Mouse (Mus musculus) intestine, embryonic 16.5 days (tissue): ENCODE measurements around the gene Btbd19. TPM values are rescaled to one million over a fixed set of nuclear protein-coding genes. Genes with fewer than 3 reads are reported as not detected.
A peak's percentile ranks its signal among the peaks of the same experiment; 100 is the strongest.

Experiments used
- ATAC-seq: fragments of 200-750 bp; cut with Nextera tagmentation; 2 replicates; pipeline ENCODE4 v1.8.0; 2017; ENCODE audit warnings: moderate TSS enrichment, moderate library complexity
- H3K27ac ChIP-seq: fragments of 300-500 bp; sonication (generic); 2 replicates; pipeline ENCODE4 v1.5.1; 2014; ENCODE audit warnings: mild to moderate bottlenecking, low read length
- H3K27me3 ChIP-seq: fragments of 300-500 bp; sonication (generic); replicated peaks from 2 replicates; pipeline ENCODE4 v1.6.1; 2014; ENCODE audit warnings: low read length, control low read depth, mixed read lengths; ENCODE audit not compliant: control insufficient read depth, insufficient read depth
- H3K36me3 ChIP-seq: fragments of 300-500 bp; sonication (generic); 2 replicates; pipeline ENCODE4 v1.6.1; 2014; ENCODE audit warnings: low read length, control low read depth; ENCODE audit not compliant: control insufficient read depth, insufficient read depth
- H3K4me1 ChIP-seq: fragments of 300-500 bp; sonication (generic); 2 replicates; pipeline ENCODE4 v1.6.1; 2014; ENCODE audit warnings: low read length, control low read depth, mixed read lengths; ENCODE audit not compliant: control insufficient read depth, insufficient read depth
- H3K4me2 ChIP-seq: fragments of 300-500 bp; sonication (generic); 2 replicates; pipeline ENCODE4 v1.6.1; 2014; ENCODE audit warnings: low read depth, low read length, control low read depth
- H3K4me3 ChIP-seq: fragments of 300-500 bp; sonication (generic); 2 replicates; pipeline ENCODE4 v1.5.1; 2014; ENCODE audit warnings: mild to moderate bottlenecking, low read length
- H3K9ac ChIP-seq: fragments of 300-500 bp; sonication (generic); 2 replicates; pipeline ENCODE4 v1.6.1; 2014; ENCODE audit warnings: low read depth, low read length
- H3K9me3 ChIP-seq: fragments of 300-500 bp; sonication (generic); 2 replicates; pipeline ENCODE4 v1.6.1; 2016; ENCODE audit warnings: low read length, control low read depth; ENCODE audit not compliant: control insufficient read depth
- WGBS: fragments of 180-500 bp; shearing (Covaris S2); extraction: QIAGEN DNeasy Blood & Tissue Kit; methylation state at CpG from one replicate; pipeline ENCODE4 v1.1.7; 2014; 5-methylcytosine and 5-hydroxymethylcytosine counted together
- polyA plus RNA-seq: library from polyadenylated mRNA; unstranded; fragments of >200 nt; fragmentation: Nextera tagmentation; extraction: Ambion mirVana; gene quantifications from 2 replicates; pipeline ENCODE4 v1.2.1, GENCODE M21; 2015

The Btbd19 gene
- polyA plus RNA-seq, 1 experiment from 2014 or later: 4.8 TPM

GRCm38 (mm10) chr4:117130790-117131189, 5.3 kb upstream of the Btbd19 start:
- no peak overlapping the region for H3K27ac ChIP-seq
- no peak overlapping the region for H3K9ac ChIP-seq
- H3K4me3 ChIP-seq: no peak overlapping the region
- H3K9me3 ChIP-seq: no peaks in the 10 kb centered on the region
- H3K4me2 ChIP-seq: no peak overlapping the region
- 82% methylated on average over 6 of the region's 6 CpGs for WGBS
- peaks cover 3% of the 10 kb centered on the region; the same call in 1 of the 2 replicates for H3K27me3 ChIP-seq
- ATAC-seq: no peak
- H3K36me3 ChIP-seq: peaks cover 11% of the 10 kb centered on the region
- H3K4me1 ChIP-seq: peaks cover 29% of the 10 kb centered on the region

GRCm38 (mm10) chr4:117127991-117128686, 2.6 kb upstream of the Btbd19 start:
- Histone ChIP-seq H3K27ac (no peak overlapping the region), H3K4me3 (no peak overlapping the region), H3K4me2 (no peak overlapping the region), H3K9ac (no peak overlapping the region), H3K27me3 (peaks cover 3% of the 10 kb centered on the region; the same call in 1 of the 2 replicates), H3K9me3 (no peaks in the 10 kb centered on the region), H3K4me1 (peaks cover 32% of the 10 kb centered on the region), H3K36me3 (peaks cover 11% of the 10 kb centered on the region)
- WGBS: 88% methylated on average over 33 of the region's 33 CpGs
- no peak for ATAC-seq

- Histone ChIP-seq H3K4me1 (peaks cover 25% of the 10 kb centered on the region), H3K9me3 (no peaks in the 10 kb centered on the region), H3K27ac (peak within 1 kb of the TSS; percentile 91), H3K9ac (peak within 1 kb of the TSS; percentile 12), H3K27me3 (no peaks in the 10 kb centered on the region), H3K4me3 (no peak within 1 kb of the TSS), H3K4me2 (peak within 1 kb of the TSS; percentile 32; the same call in 1 of the 2 replicates), H3K36me3 (peaks cover 11% of the 10 kb centered on the region)
- peak; percentile 24; the same call in 1 of the 2 replicates for ATAC-seq
- 72% methylated on average over 9 of the region's 9 CpGs for WGBS
These were observed 1.3 kb upstream of the Btbd19 start, which contains the start of gene Tctex1d4 for GRCm38 (mm10) chr4:117126675-117127290. TSS of gene Tctex1d4 (plus strand) at chr4:117126794.

GRCm38 (mm10) chr4:117125910-117126674, 567 bp upstream of the Btbd19 start:
- H3K9ac ChIP-seq: peak overlapping the region; percentile 12
- WGBS: 47% methylated on average over 15 of the region's 15 CpGs
- ATAC-seq: peak; percentile 80
- H3K27ac ChIP-seq: peak overlapping the region; percentile 91
- H3K36me3 ChIP-seq: peaks cover 5% of the 10 kb centered on the region
- no peak overlapping the region for H3K4me3 ChIP-seq
- peak overlapping the region; percentile 32; the same call in 1 of the 2 replicates for H3K4me2 ChIP-seq
- no peaks in the 10 kb centered on the region for H3K27me3 ChIP-seq
- H3K4me1 ChIP-seq: peaks cover 27% of the 10 kb centered on the region
- H3K9me3 ChIP-seq: no peaks in the 10 kb centered on the region

- H3K4me3 ChIP-seq: 0 out of 2 replicates have a peak overlapping the region, but pooled peaks have one; percentile 0
- peak overlapping the region; percentile 91 for H3K27ac ChIP-seq
- H3K9me3 ChIP-seq: no peaks in the 10 kb centered on the region
- 0 out of 2 replicates have a peak overlapping the region, but pooled peaks have one; percentile 4 for H3K4me2 ChIP-seq
- peak overlapping the region; percentile 12 for H3K9ac ChIP-seq
- peaks cover 27% of the 10 kb centered on the region for H3K4me1 ChIP-seq
- peaks cover 5% of the 10 kb centered on the region for H3K36me3 ChIP-seq
- WGBS: 55% methylated on average over 14 of the region's 14 CpGs
- ATAC-seq: no peak
- no peaks in the 10 kb centered on the region for H3K27me3 ChIP-seq
These were observed 792 bp downstream of the Btbd19 start for GRCm38 (mm10) chr4:117124518-117125347.

GRCm38 (mm10) chr4:117124218-117124517, 1.4 kb downstream of the Btbd19 start:
- ATAC-seq: no peak
- WGBS: 85% methylated on average over 3 of the region's 3 CpGs
- peak overlapping the region; percentile 12; the same call in 1 of the 2 replicates for H3K9ac ChIP-seq
- H3K4me1 ChIP-seq: peaks cover 27% of the 10 kb centered on the region
- peaks cover 5% of the 10 kb centered on the region for H3K36me3 ChIP-seq
- no peak overlapping the region for H3K4me2 ChIP-seq
- H3K27ac ChIP-seq: peak overlapping the region; percentile 91
- H3K27me3 ChIP-seq: no peaks in the 10 kb centered on the region
- no peak overlapping the region for H3K4me3 ChIP-seq
- H3K9me3 ChIP-seq: no peaks in the 10 kb centered on the region

GRCm38 (mm10) chr4:117123546-117124217, 1.8 kb downstream of the Btbd19 start:
- Histone ChIP-seq H3K4me2 (no peak overlapping the region), H3K9me3 (no peaks in the 10 kb centered on the region), H3K27ac (no peak overlapping the region), H3K4me1 (peaks cover 27% of the 10 kb centered on the region), H3K36me3 (peaks cover 5% of the 10 kb centered on the region), H3K9ac (no peak overlapping the region), H3K4me3 (no peak overlapping the region), H3K27me3 (no peaks in the 10 kb centered on the region)
- 70% methylated on average over 7 of the region's 9 CpGs for WGBS
- no peak for ATAC-seq

- no peak for ATAC-seq
- no peak overlapping the region for H3K9ac ChIP-seq
- no peaks in the 10 kb centered on the region for H3K36me3 ChIP-seq
- peaks cover 27% of the 10 kb centered on the region for H3K4me1 ChIP-seq
- WGBS: 73% methylated on average over 4 of the region's 4 CpGs
- no peak overlapping the region for H3K4me3 ChIP-seq
- no peaks in the 10 kb centered on the region for H3K9me3 ChIP-seq
- no peaks in the 10 kb centered on the region for H3K27me3 ChIP-seq
- no peak overlapping the region for H3K4me2 ChIP-seq
- no peak overlapping the region for H3K27ac ChIP-seq
These were observed 3.3 kb downstream of the Btbd19 start for GRCm38 (mm10) chr4:117122209-117122608.
